Mouse (Mus musculus) cerebellum, postnatal 10 days (tissue): ENCODE measurements around the gene Tmem87b.

Source experiments
- DNase-seq, 2 experiments: peaks; one replicate each; pipeline ENCODE4 v3.0.0; 2021; ENCODE audit warnings: mixed read lengths in 2 of 2

Gene Tmem87b

DNA sequence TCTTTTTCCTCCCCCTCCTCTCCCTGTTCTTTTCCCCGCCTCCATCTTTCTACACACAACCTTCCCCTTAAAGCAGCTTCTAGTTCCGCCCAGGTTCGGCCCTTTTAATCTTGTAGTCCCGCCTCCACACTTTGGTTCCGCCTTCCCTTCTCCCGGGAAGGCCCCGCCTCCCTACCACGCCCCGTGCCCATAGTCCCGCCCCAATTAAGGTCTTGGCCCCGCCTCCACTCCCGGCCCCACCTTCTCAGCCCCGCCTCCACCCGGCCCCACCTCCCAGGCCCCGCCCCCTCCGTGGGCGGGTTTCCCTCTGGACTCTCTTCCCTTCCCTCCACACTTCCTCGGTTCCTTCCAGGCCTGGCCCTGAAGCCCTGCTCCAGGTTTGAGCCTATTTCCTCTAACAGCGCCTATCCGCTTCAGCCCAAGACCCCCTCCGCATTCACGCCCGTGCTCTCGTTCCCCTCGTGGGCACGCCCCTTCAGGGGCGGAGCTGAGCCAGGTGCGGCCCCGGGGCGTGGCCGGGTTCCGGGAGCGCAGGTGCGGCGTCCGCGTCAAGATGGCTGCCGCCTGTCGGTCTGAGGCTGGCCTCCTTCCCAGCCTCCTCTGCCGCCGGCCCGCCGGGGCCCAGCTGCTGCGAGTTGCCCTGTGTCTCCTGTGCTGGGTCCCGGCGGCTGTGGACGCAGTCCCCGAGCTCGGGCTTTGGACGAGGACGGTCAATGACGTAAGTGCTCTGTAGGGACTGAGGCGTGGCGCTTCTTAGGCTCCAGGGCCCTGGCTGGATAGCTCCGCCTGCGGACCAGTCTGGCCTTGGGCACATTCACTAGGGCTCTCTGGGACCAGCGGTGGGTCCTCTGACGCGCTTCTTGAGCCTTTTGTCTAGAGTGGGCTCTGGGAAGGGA lies at the start of gene Tmem87b:
Gene Tmem87b (plus strand): TSS at position 333 of the 896 bp plus-strand sequence.
- peak; percentile 100 for DNase-seq

DNA sequence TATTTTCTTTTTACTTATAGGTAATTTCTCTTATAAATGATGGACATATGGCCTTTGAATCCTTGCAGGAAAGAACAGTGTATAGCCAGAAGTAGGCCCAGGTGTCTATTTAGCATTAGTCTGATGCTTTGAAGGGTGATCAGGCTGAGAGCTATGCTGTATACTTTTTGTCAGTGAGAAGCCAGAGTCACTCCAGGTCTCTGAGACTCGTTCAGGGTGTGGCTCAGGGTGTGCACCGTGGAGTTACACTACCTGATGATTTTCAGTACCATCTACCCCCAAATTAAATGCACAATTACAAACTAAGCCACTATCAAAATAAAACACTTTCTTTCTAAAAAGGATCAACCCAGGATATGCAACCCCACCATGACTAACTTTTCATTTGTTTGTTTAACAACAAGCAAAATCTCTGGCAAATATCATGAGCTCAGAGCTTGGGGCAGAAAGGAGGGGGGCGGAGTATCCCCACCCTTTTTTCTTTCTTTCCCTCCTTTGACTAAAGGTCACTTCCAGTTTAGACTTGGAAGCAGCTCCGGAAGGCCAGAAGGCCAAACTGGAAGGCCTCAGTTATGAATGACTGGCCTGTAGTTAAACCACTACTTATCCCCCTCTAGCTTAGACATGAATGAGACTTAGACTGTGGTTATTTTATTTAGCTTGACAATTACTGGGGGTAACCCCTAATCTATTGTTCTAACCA lies 49.2 kb upstream of the Tmem87b start:
- DNase-seq = no peak

DNA sequence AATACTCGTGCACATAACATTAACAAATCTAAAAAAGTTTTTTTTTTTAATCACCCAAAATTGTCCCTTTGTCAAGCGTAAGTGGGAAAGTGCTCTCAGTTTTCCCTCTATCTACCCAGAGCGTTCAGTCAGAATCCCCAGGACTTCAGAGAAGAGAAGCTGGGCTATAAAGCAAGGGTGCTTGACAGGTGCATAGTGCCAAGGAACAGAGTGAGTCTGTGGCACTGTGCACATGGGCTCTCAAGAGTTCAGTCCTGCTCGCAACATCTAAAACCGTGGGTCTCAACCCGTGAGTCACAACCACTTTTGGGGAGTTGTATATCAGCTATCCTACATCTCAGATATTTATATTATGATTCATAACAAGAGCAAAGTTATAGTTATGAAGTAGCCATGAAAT lies 47.4 kb upstream of the Tmem87b start:
- no peak for DNase-seq

DNA sequence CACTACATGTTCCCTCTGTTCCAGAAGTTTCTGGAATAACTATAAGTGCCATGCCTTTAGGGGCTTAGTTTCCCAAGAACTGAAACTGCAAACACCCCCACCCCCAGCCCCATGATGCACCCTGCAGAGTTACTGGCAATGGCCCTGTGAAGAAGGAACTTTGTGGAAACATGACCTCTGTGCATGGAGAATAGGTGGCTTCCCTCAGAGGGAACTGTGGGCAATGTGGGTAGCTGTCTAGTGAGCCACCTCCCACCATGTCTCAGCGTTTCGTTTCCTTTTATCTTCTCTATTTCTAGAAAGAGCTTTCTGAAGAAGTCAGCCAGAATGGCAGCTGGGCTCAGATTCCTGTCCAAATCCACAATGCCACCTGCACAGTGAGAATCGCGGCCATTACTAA lies 46.9 kb upstream of the Tmem87b start:
- DNase-seq = peak in 1 of 2 experiments; percentile 39

DNA sequence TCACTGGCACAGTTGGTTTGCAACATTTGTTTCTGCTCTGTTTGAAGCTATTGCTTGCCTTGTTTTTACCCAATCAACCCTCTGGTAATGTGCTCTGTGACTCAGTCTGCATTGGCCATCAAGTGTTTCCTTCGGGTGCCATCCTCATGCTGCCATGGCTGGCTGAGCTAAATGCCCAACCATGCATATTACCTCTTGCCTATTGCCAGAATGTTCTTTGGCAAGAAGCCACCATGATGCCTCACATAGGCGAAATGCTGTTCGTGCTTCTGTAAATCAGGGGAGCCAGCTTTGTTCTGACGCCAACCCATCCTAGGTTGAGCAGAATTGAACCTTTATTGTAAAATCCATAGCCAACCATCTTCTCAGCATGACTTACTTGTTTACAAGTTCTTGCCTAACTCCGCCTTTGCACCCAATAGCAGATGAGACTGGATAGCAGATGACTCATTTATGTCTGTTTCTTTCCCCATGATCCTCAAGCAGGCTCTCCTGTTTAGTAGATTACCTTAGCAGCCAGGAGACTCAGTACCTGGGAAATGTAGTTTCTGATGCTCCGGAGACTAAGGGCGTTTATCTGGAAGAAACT lies 46.1 kb upstream of the Tmem87b start:
- peak; percentile 82 to 88 for DNase-seq

- no peak for DNase-seq
Measured at GRCm38 (mm10) chr2:128782231-128782630, 35.7 kb upstream of the Tmem87b start.

GRCm38 (mm10) chr2:128783660-128784345 lies 34.1 kb upstream of the Tmem87b start:
- no peak for DNase-seq

- no peak for DNase-seq
Measured at GRCm38 (mm10) chr2:128784814-128785213, 33.1 kb upstream of the Tmem87b start.

GRCm38 (mm10) chr2:128786341-128786740 lies 31.6 kb upstream of the Tmem87b start:
- no peak for DNase-seq

GRCm38 (mm10) chr2:128786795-128787194 lies 31.1 kb upstream of the Tmem87b start:
- DNase-seq = no peak

- DNase-seq = no peak
Measured at GRCm38 (mm10) chr2:128787805-128788204, 30.1 kb upstream of the Tmem87b start.

DNA sequence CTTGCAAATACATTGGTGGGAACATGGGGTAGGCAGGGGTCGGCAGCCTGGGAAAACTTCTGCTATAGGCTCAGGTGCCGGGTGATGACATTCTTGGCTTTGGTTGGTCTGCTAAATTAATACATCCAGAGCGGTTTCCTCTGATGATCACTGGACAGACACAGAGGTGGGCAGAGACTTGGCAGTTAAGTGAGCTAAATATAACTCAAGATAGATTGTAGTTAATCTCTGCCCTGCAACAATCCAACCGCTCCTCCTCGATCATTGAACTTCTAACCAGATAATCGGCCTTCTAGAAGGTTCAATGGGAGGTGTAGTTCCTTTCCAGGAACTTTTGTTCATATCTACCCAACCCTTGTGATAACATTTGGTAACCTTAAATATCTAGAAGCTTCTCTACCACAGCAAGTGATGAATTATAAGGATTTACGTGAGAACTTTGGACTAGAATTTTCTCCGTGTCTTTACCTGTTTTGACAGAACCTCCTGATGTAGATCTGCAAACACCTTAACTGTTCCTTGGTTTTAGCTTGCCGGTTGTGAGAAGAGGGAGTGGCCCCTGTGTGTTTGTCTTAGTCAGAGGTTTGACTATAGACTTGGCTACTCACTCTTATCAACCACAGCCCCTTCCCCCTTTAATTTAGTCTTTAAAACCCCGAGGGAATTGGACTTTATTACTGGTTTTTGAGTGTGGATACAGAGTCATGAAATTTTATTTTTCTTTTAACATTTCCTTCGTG lies 26.9 kb upstream of the Tmem87b start:
- DNase-seq = no peak

- no peak for DNase-seq
Measured at GRCm38 (mm10) chr2:128793958-128794357, 24.0 kb upstream of the Tmem87b start.

DNA sequence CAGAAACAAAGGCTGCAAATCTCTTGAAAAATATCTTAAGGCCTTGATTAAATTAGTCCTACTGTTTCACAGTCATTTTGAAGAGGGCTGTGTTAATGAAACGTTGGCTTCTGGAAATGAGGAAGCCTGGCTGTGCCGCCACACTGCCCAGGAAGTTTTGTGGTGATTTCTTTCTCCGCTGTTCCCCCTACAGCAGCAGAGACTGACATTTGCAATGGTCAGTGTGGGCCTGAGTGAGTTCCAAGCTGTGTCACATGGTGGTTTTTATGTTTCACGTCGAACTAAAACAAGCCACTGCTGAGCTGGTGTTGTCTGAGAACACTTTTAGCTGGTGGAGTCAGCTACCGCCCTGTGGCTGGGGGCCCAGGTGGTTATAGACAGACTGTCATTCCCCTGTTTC lies 21.5 kb upstream of the Tmem87b start:
- no peak for DNase-seq

DNA sequence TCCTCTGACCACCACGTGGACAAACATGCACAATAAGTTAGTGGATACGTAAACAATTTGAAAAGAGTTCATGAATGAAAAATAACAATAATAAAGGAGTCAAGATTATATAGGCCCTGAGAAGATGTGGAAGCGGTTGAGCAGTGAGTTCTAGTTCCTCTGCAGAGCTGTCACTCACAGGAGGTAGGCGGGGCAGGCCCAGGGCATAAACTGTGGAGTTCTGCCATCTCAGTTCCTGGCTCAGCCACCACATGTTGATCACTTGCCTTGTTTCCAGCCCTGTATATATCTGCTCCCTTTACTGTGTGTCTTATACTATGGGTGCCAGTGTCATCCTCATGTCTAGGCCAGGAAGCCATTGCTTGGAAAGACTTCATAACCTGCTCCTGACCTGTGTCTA lies 14.5 kb upstream of the Tmem87b start:
- DNase-seq = no peak

DNA sequence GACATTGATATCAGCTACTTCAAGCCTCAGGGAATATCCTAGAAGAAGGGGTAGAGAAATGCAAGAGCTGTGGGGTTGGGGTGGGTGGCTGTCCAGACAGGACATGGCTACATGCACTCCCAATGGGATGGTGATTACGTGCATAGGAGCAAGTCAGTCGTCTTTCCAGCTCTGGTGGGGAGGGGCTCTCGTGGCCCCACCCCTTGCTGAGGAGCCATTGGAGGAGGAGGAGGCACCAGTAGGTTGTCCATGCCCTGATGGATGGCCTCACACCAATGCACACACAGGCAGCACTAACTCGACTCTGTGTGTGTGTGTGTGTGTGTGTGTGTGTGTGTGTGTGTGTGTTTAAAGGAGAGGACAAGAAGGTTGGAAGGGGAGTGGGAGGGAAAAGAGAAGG lies 12.6 kb upstream of the Tmem87b start:
- no peak for DNase-seq

DNA sequence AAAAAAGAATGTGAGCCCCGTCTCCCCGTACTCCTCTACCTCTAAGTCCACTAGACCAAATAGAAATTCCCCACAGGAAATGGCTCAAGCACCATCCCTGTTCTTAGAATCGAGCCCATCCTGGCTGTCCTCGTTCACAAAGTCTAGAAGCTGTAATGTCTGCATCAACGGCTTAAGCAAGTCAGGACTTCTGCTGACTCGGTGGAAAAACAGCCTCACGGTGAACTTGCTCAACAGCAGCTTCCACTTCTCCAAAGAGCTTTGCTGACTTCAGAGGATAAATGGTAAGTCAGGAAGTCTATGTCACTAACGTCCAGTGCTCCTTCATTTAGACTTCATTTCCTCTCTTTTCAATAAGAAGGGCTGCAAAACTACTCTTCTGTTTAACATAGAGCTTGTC lies 11.4 kb upstream of the Tmem87b start:
- no peak for DNase-seq

DNA sequence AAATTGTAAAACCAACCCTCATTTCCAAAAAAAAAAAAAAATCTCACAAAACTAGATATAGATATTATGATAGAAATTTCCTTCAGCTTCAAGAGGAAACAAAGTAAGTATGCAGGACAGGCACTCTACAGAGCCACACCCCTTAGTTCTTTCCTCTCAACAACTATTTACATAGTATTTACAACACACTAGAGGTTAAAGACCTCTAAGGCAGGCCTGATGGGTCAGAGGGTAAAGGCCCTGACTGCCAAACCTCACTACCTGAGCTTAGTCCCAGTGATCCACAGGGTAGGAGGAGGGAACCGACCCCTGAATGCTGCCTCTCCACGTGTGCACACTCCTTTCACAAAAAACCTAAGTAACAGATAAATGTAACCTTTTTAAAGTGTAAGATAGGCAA lies 5.2 kb upstream of the Tmem87b start:
- DNase-seq = no peak

DNA sequence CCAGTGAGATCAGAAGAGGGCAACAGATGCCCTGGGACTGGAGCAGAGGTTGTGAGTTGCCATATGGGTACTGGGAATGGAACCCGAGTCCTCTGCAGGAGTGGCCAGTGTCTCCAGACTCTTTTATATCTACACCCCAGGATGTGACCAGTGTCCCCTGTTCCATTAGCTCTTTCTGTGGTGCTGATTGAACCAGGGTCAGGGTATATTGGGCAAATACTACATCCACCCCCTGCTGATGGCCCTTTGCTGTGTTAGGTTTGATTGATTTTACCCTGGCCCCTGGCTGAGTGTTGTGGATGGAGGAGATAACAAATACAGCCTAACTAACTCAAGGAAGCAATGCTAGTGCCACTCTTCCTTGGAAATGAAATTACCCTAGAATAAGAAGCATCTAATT lies 1.6 kb upstream of the Tmem87b start:
- DNase-seq = peak; percentile 12 to 15

DNA sequence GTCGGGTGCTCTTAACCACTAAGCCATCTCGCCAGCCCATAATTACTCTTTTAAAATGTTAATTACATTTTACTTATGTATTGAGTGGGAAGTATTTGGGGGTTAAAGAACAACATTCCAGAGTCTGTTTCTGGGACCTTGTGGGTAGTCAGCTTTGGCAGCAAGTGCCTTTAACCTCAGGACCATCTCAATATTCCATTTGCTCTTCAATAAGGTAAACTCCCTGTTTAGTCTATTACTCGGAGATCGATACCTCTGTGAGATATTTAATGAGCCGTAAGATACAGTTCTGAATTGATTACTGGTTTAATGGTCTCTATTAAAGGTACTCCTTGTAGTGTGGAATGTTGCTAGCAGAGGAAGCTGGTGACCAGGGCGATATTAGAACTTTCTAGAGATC lies 1.0 kb upstream of the Tmem87b start:
- DNase-seq = no peak

- DNase-seq = peak; percentile 67 to 81
Measured at GRCm38 (mm10) chr2:128817387-128817785, 532 bp upstream of the Tmem87b start.

GRCm38 (mm10) chr2:128818956-128819643 lies 1.2 kb downstream of the Tmem87b start:
- DNase-seq = peak in 1 of 2 experiments; percentile 6
